Mouse (Mus musculus) intestine, postnatal 0 days (tissue): ENCODE results near the gene Itpka. TPM values are rescaled to one million over a fixed set of nuclear protein-coding genes. Genes with fewer than 3 reads are reported as not detected.
A peak's percentile ranks its signal among the peaks of the same experiment; 100 is the strongest.

ENCODE experiments used
- ATAC-seq: fragments of 200-750 bp; cut with Nextera tagmentation; 2 replicates; pipeline ENCODE4 v1.8.0; 2017; ENCODE audit warnings: mild to moderate bottlenecking, moderate TSS enrichment, moderate library complexity
- H3K27ac ChIP-seq: fragments of 300-500 bp; sonication (generic); 2 replicates; pipeline ENCODE4 v1.5.1; 2014; ENCODE audit warnings: mild to moderate bottlenecking, low read depth, low read length, moderate library complexity
- H3K27me3 ChIP-seq: fragments of 300-500 bp; sonication (generic); replicated peaks from 2 replicates; pipeline ENCODE4 v1.6.1; 2014; ENCODE audit warnings: low read length, mixed read lengths; ENCODE audit not compliant: control insufficient read depth, insufficient read depth
- H3K36me3 ChIP-seq: fragments of 300-500 bp; sonication (generic); 2 replicates; pipeline ENCODE4 v1.6.1; 2014; ENCODE audit warnings: mild to moderate bottlenecking, moderate library complexity; ENCODE audit not compliant: control insufficient read depth, insufficient read depth
- H3K4me1 ChIP-seq: fragments of 300-500 bp; sonication (generic); replicated peaks from 2 replicates; pipeline ENCODE4 v1.6.1; 2014; ENCODE audit warnings: antibody characterized with exemption, low read length, mixed read lengths; ENCODE audit not compliant: control insufficient read depth, insufficient read depth
- H3K4me2 ChIP-seq: fragments of 300-500 bp; sonication (generic); replicated peaks from 2 replicates; pipeline ENCODE4 v1.6.1; 2014; ENCODE audit warnings: low read depth, mild to moderate bottlenecking, moderate library complexity
- H3K4me3 ChIP-seq: fragments of 300-500 bp; sonication (generic); 2 replicates; pipeline ENCODE4 v1.5.1; 2014; ENCODE audit warnings: low read depth, low read length
- H3K9ac ChIP-seq: fragments of 300-500 bp; sonication (generic); 2 replicates; pipeline ENCODE4 v1.6.1; 2014; ENCODE audit warnings: mild to moderate bottlenecking, low read depth, low read length
- H3K9me3 ChIP-seq: fragments of 300-500 bp; sonication (generic); 2 replicates; pipeline ENCODE4 v1.6.1; 2016; ENCODE audit warnings: mixed run types; ENCODE audit not compliant: control insufficient read depth
- CTCF ChIP-seq: sonication (generic); IDR thresholded peaks from 2 replicates; pipeline ENCODE4 v1.5.1; 2016; ENCODE audit warnings: low read depth, mild to moderate bottlenecking, control low read depth, antibody characterized with exemption, moderate library complexity
- WGBS: fragments of 180-500 bp; shearing (Covaris S2); extraction: QIAGEN DNeasy Blood & Tissue Kit; methylation state at CpG from one replicate; pipeline ENCODE4 v1.1.7; 2014; 5-methylcytosine and 5-hydroxymethylcytosine counted together
- polyA plus RNA-seq: library from polyadenylated mRNA; unstranded; fragments of >200 nt; fragmentation: Nextera tagmentation; extraction: Ambion mirVana; gene quantifications from 2 replicates; pipeline ENCODE4 v1.2.1, GENCODE M21; 2015

Itpka gene
- polyA plus RNA-seq = 5.3 and 6.2 TPM in 2 replicates

DNA sequence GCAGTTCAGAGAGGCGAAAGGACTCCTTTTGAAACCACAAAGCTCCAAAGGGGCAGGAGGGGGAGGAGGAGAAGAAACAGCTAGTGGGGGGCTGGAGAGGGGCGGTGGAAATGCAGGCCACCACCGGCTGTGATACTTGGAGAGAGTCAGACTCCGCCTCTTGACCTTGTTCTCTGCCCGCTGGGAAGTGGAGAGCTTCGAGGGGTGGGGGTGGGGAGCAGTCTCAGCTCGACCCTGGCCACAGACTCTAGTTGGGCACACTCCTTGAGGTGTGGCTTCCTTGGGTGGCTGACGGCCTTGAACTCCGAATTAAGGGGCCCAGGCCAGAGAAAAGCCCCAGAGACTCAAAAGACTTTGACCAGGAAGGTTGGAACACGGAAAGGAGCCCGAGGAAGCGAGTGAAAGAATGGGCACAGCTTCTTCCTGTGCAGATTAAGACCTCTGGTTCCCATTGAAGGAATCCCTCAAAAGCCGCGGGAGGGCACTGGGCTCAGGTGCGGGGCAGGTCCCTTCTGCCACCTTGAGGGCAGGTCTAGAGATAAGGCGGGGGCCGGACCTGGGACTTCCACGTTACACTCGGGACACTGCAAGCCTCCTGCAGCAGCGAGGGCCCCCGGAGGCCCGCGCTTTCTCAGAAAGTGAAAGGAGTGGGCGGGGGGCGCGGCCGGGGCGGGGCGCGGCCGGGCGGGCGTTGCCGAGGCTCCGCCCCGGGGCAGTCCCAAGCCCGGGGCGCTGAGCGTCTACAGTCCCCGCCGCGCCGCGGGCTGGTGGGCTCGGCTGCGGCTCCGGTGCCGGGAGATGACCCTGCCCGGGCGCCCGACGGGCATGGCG, at the start of gene Itpka:
Gene Itpka (plus strand): TSS at position 757 of the 831 bp plus-strand sequence.
- H3K4me2 ChIP-seq = peak within 1 kb of the TSS; percentile 100
- H3K27me3 ChIP-seq = no peaks in the 10 kb centered on the region
- H3K9me3 ChIP-seq = no peaks in the 10 kb centered on the region
- peak within 1 kb of the TSS; percentile 65 for H3K9ac ChIP-seq
- peak within 1 kb of the TSS; percentile 97 for H3K27ac ChIP-seq
- peak; percentile 18; the same call in 1 of the 2 replicates for TF ChIP-seq CTCF
- H3K4me1 ChIP-seq = peaks cover 10% of the 10 kb centered on the region; the same call in 1 of the 2 replicates
- no peaks in the 10 kb centered on the region for H3K36me3 ChIP-seq
- H3K4me3 ChIP-seq = peak within 1 kb of the TSS; percentile 64
- under 1% methylated on average over 32 of the region's 53 CpGs for WGBS
- peak; percentile 55 for ATAC-seq

DNA sequence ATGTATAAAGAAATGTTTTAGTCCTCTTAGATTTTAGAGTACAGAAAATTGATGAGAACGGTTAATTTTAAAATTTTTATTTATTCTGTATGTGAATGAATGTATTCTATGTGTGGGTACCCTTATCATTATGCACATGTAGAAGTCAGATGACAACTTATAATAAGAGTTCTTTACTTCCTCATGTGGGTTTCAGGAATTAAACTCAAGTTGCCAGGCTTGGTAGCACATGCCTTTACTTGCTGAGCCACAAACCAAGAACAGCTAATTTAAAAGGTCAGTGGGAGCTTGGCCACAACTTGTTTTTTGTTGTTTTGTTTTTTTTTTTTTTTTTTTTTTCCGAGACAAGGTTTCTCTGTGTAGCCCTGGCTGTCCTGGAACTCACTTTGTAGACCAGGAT, 47.3 kb upstream of the Itpka start:
- Histone ChIP-seq H3K9me3 (no peaks in the 10 kb centered on the region), H3K4me2 (no peak overlapping the region), H3K4me3 (no peak overlapping the region), H3K9ac (no peak overlapping the region), H3K36me3 (peaks cover 3% of the 10 kb centered on the region; the same call in 1 of the 2 replicates), H3K27ac (no peak overlapping the region), H3K27me3 (no peaks in the 10 kb centered on the region), H3K4me1 (no peaks in the 10 kb centered on the region)
- ATAC-seq = no peak
- TF ChIP-seq CTCF = no peak
- WGBS = 91% methylated on average over 2 of the region's 2 CpGs

DNA sequence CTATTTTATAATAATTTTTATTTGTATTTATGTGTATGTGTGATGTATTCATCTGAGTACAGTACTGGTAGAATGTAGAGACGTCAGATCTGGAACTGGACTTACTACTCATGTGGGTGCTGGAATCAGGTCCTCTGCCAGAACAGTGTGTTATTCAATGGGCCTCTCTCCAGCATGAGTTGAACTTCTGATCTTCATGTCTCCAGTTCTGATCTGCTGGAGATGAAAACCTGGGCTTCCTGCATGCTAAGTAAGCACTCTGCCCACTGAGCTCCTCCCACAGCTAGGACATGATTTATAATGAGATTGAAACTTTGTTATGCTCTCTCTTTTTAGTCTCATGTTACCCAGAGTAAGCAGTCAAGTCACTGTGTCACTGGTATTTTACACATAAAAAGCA, 46.0 kb upstream of the Itpka start:
- no peak for TF ChIP-seq CTCF
- H3K4me3 ChIP-seq = no peak overlapping the region
- no peak overlapping the region for H3K4me2 ChIP-seq
- no peak overlapping the region for H3K9ac ChIP-seq
- H3K27ac ChIP-seq = no peak overlapping the region
- H3K27me3 ChIP-seq = no peaks in the 10 kb centered on the region
- 63% methylated on average over 1 of the region's 1 CpGs for WGBS
- no peaks in the 10 kb centered on the region for H3K4me1 ChIP-seq
- H3K36me3 ChIP-seq = peaks cover 3% of the 10 kb centered on the region; the same call in 1 of the 2 replicates
- H3K9me3 ChIP-seq = no peaks in the 10 kb centered on the region
- no peak for ATAC-seq

DNA sequence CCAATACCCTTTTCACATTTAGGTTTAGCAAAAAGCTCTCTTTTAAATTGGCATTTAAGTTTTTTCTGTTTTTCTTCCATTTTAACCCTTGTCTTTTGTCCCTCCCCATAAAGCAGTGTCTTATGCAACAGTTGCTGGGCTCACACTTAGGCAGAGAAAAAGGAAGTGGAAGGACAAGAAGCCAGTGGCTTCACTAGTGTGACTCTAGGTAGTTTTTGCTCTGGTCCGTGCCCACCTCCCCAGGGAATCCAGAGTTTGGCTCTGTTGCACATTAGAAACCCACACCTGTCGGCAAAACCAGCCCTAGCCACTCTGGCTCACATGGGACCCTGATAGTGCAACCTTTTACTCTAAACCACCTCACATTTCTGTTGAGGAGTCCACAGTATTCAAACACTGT, 43.7 kb upstream of the Itpka start:
- H3K4me2 ChIP-seq = no peak overlapping the region
- no peak overlapping the region for H3K9ac ChIP-seq
- H3K4me3 ChIP-seq = no peak overlapping the region
- 88% methylated on average over 2 of the region's 2 CpGs for WGBS
- H3K27me3 ChIP-seq = no peaks in the 10 kb centered on the region
- no peaks in the 10 kb centered on the region for H3K9me3 ChIP-seq
- no peak for ATAC-seq
- H3K27ac ChIP-seq = no peak overlapping the region
- no peaks in the 10 kb centered on the region for H3K4me1 ChIP-seq
- peaks cover 3% of the 10 kb centered on the region; the same call in 1 of the 2 replicates for H3K36me3 ChIP-seq
- no peak for TF ChIP-seq CTCF

DNA sequence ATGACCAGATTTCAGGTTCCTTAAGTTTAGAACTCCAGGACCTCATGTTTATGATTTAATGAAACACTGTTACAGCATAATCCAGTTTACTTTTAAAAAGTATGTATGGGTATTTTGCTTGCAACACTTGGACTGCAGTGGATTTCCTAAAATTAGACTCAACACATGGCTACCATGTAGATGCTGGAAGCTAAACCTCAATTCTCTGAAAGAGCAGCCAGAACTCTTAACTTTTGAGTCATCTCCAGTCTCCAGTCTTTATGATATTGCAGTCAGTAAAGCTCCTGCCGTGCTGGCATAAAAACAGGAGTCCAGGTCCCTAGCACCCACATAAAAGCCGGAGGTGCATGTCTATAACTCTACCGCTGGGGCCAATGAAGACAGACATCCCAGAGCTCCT, 42.2 kb upstream of the Itpka start:
- ATAC-seq = no peak
- Histone ChIP-seq H3K9me3 (no peaks in the 10 kb centered on the region), H3K36me3 (peaks cover 3% of the 10 kb centered on the region; the same call in 1 of the 2 replicates), H3K27ac (no peak overlapping the region), H3K4me1 (no peaks in the 10 kb centered on the region), H3K4me3 (no peak overlapping the region), H3K4me2 (no peak overlapping the region), H3K27me3 (no peaks in the 10 kb centered on the region), H3K9ac (no peak overlapping the region)
- WGBS = 93% methylated on average over 3 of the region's 3 CpGs
- no peak for TF ChIP-seq CTCF

DNA sequence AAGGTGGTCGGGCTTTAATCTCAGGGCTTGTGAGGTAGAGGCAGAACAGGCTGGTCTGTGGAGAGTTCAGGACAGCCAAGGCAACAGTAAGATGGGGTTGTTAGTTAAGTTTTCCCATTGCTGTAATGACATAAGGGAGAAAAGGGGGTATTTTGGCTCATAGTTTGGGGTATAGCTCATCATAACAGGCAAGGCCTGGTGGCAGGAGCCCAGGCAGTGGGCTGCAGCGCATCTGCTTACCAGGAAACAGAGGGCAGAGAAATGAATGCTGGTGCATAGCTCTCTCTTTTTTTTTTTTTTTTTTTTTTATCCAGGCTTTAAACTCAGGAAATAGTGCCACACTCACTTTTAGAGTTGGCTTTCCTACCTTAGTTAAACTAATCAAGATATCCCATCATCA, 39.0 kb upstream of the Itpka start:
- WGBS = 88% methylated on average over 2 of the region's 2 CpGs
- Histone ChIP-seq H3K27me3 (no peaks in the 10 kb centered on the region), H3K4me2 (no peak overlapping the region), H3K9ac (no peak overlapping the region), H3K36me3 (peaks cover 10% of the 10 kb centered on the region), H3K4me1 (no peaks in the 10 kb centered on the region), H3K9me3 (no peaks in the 10 kb centered on the region), H3K4me3 (no peak overlapping the region), H3K27ac (no peak overlapping the region)
- no peak for ATAC-seq
- TF ChIP-seq CTCF = no peak
